Mouse (Mus musculus) left cerebral cortex, postnatal 10 days (tissue): ENCODE data around the gene Vmn1r101. TPM values are rescaled to one million over a fixed set of nuclear protein-coding genes. Genes with fewer than 3 reads are reported as not detected.
"Not testable (repeated sequence)": the region's sequence is repeated elsewhere in the genome, so short reads cannot be mapped to it uniquely, and the experiment has no call there.

ENCODE experiments used
- DNase-seq, 2 experiments: peaks; one replicate each; pipeline ENCODE4 v3.0.0; 2021 to 2022; ENCODE audit warnings: low spot score in 2 of 2, mixed read lengths in 1 of 2; ENCODE audit errors: extremely low spot score in 1 of 2
- intact Hi-C: fragments of 180-260 bp; cut with DNase I; formaldehyde crosslinking; loops from one replicate; pipeline ENCODE4 v1.15.1; 2025
- total RNA-seq, 2 experiments: library from RNA; stranded (reverse); gene quantifications; 2 replicates each; pipeline ENCODE4 v1.2.3; 2021

Gene Vmn1r101
- total RNA-seq, result not detected

GRCm38 (mm10) chr7:20442493-20442892 lies at the start of gene Vmn1r101:
TSS of gene Vmn1r101 (minus strand) at chr7:20442593.
- DNase-seq, intact Hi-C loops: not testable (repeated sequence)

DNA sequence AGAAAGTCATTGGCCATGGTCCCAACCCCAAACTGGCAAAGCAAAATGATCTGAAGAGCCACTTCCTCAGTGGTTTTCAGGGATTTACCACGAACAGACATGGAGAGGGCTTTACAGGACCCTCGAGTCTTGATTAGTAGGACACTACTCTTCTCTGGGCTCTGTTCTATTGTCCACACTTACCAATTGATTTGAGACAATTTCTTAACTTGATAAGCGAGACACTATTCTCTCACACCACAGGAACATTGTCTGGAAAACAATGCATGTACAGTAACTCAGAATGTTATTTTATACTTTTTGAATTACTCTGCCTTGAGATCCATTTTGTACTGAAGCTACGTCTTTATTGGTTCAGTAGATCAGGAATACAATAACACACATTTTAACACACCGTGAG lies 32.4 kb upstream of the Vmn1r101 start, which contains the start of gene Gm10670:
TSS of gene Gm10670 (minus strand) at position 101 of the 400 bp plus-strand sequence.
- intact Hi-C loops, DNase-seq: not testable (repeated sequence)

DNA sequence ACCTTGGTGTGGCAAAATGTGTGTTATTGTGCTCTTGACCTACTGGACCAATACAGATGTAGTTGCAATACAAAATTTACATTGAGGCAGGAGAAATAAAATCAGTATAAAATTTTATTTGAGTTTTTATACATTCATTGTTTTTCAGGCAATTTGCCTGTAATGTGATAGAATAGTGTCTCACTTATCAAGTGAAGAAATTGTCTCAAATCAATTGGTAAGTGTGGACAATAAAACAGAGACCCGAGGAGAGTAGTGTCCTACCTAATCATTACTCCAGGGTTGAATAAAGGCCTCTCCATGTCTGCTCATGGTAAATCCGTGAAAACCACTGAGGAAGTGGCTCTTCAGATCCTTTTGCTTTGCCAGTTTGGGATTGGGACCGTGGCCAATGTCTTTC lies 24.8 kb downstream of the Vmn1r101 start, which contains the start of gene Vmn1r100:
TSS of gene Vmn1r100 (plus strand) at position 301 of the 400 bp plus-strand sequence.
- DNase-seq, intact Hi-C loops: not testable (repeated sequence)

Other genes with a start within 250 kb of the Vmn1r101 start
- not detected for gene Vmn1r95, start 248.9 kb downstream of the Vmn1r101 start, total RNA-seq
- not detected for gene Gm6164, start 237.0 kb downstream of the Vmn1r101 start, total RNA-seq
- not detected for gene Gm4498, start 208.8 kb downstream of the Vmn1r101 start, total RNA-seq
- not detected for gene Gm5890, start 179.8 kb downstream of the Vmn1r101 start, total RNA-seq
- not detected for gene Gm4133, start 108.5 kb downstream of the Vmn1r101 start, total RNA-seq
- not detected for gene Gm5728, start 67.2 kb downstream of the Vmn1r101 start, total RNA-seq
- gene Vmn1r100, start 24.7 kb downstream of the Vmn1r101 start, total RNA-seq, result not detected
- gene Gm10670, start 32.3 kb upstream of the Vmn1r101 start, total RNA-seq, result not detected
- not detected for gene Vmn1r103, start 67.9 kb upstream of the Vmn1r101 start, total RNA-seq
- not detected for gene Vmn1r104, start 91.2 kb upstream of the Vmn1r101 start, total RNA-seq
- not detected for gene Gm5726, start 103.2 kb upstream of the Vmn1r101 start, total RNA-seq
- not detected for gene Gm4141, start 133.6 kb upstream of the Vmn1r101 start, total RNA-seq
- not detected for gene Gm4513, start 156.4 kb upstream of the Vmn1r101 start, total RNA-seq
- not detected for gene Vmn1r107, start 226.3 kb upstream of the Vmn1r101 start, total RNA-seq